Mouse (Mus musculus): ENCODE measurements around the gene Obox1. TPM values are rescaled to one million over a fixed set of nuclear protein-coding genes. Genes with fewer than 3 reads are reported as not detected.

Obox1 gene
- not detected in 2 replicates for polyA plus RNA-seq (2012; rRNA removed)

GRCm38 (mm10) chr7:15388421-15388998, at the start of gene Obox1, which contains the start of gene Obox2:
Obox1 (plus strand) TSS chr7:15388948.
Obox2 (plus strand) TSS chr7:15388721.

Other genes with a start within 250 kb of the Obox1 start
- gene Obox2, start 227 bp upstream of the Obox1 start, polyA plus RNA-seq (2012; rRNA removed): not detected in 2 replicates

All from liver, embryonic 18 days (tissue).